Mouse (Mus musculus): Measurements from ENCODE around the gene Wscd2.

DNA sequence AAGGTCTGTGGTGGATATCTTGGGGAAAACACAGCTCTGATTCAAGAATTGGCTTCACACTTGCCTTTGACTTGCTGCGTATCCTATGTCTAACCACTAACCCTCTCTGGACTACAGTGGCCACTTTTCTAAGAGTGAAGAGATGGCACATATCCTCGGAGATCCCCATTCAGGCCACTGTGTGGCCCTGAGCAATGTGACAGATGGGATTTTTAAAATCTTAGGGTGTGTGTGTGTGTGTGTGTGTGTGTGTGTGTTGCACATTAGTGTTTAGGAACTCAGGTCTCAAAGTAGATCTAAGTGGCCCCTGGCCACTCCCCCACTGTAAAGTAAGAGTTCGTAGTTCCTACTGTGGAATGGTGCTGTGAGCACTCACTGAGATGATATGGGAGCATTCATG is 1.9 kb downstream of the Wscd2 start:
- TF ChIP-seq MAFK (IDR thresholded peaks at IDR 0.05; ENCODE audit: insufficient read depth, low read depth, low read length) (no peak), CHD2 (IDR thresholded peaks at IDR 0.05; ENCODE audit: low read depth, low read length) (no peak)
